Mouse (Mus musculus) spleen, adult 2 months (tissue): ENCODE data around the gene Numbl.

Experiments used
- CTCF ChIP-seq: fragments of 200-500 bp; IDR thresholded peaks from 2 replicates; pipeline ENCODE4 v1.5.1; 2011; ENCODE audit warnings: mild to moderate bottlenecking, inconsistent platforms; ENCODE audit not compliant: insufficient read depth, insufficient read length, insufficient replicate concordance; ENCODE audit errors: extremely low read depth
- POLR2A ChIP-seq: fragments of 200-500 bp; IDR thresholded peaks from 2 replicates; pipeline ENCODE4 v1.6.1; 2011; ENCODE audit warnings: low read depth, low read length, inconsistent platforms

GRCm38 (mm10) chr7:27273739-27274351 is 15.6 kb downstream of the Numbl start:
- no peak for TF ChIP-seq POLR2A
- no peak for TF ChIP-seq CTCF
